Mouse (Mus musculus): ENCODE measurements around the gene Rapgef2.
"Not testable (repeated sequence)": the region's sequence is repeated elsewhere in the genome, so short reads cannot be mapped to it uniquely, and the experiment has no call there.

Rapgef2 gene

GRCm38 (mm10) chr3:79233478-79234415, 52.6 kb downstream of the Rapgef2 start:
- peak; percentile 45 for DNase-seq (ENCODE audit: low spot score)

- no peak for DNase-seq (ENCODE audit: low spot score)
Observed at GRCm38 (mm10) chr3:79230718-79231117, 55.6 kb downstream of the Rapgef2 start.

- no peak for DNase-seq (ENCODE audit: low spot score)
Observed at GRCm38 (mm10) chr3:79229546-79229945, 56.8 kb downstream of the Rapgef2 start.

GRCm38 (mm10) chr3:79228304-79228703, 58.0 kb downstream of the Rapgef2 start:
- no peak for DNase-seq (ENCODE audit: low spot score)

- no peak for DNase-seq (ENCODE audit: low spot score)
Observed at GRCm38 (mm10) chr3:79227356-79228088, 58.8 kb downstream of the Rapgef2 start.

GRCm38 (mm10) chr3:79226807-79227206, 59.5 kb downstream of the Rapgef2 start:
- DNase-seq (ENCODE audit: low spot score): not testable (repeated sequence)

- no peak for DNase-seq (ENCODE audit: low spot score)
Observed at GRCm38 (mm10) chr3:79225888-79226287, 60.4 kb downstream of the Rapgef2 start.

- DNase-seq (ENCODE audit: low spot score): no peak
Observed at GRCm38 (mm10) chr3:79224352-79224751, 62.0 kb downstream of the Rapgef2 start.

GRCm38 (mm10) chr3:79223281-79223680, 63.0 kb downstream of the Rapgef2 start:
- no peak for DNase-seq (ENCODE audit: low spot score)

- DNase-seq (ENCODE audit: low spot score): no peak
Observed at GRCm38 (mm10) chr3:79222192-79222960, 63.9 kb downstream of the Rapgef2 start.

GRCm38 (mm10) chr3:79221296-79222191, 64.8 kb downstream of the Rapgef2 start:
- DNase-seq (ENCODE audit: low spot score): peak; percentile 76

GRCm38 (mm10) chr3:79219144-79219930, 67.0 kb downstream of the Rapgef2 start:
- no peak for DNase-seq (ENCODE audit: low spot score)

- DNase-seq (ENCODE audit: low spot score): no peak
Observed at GRCm38 (mm10) chr3:79218566-79219051, 67.7 kb downstream of the Rapgef2 start.

GRCm38 (mm10) chr3:79210243-79210642, 76.1 kb downstream of the Rapgef2 start:
- no peak for DNase-seq (ENCODE audit: low spot score)

GRCm38 (mm10) chr3:79207216-79207615, 79.1 kb downstream of the Rapgef2 start:
- DNase-seq (ENCODE audit: low spot score): no peak

GRCm38 (mm10) chr3:79206524-79206923, 79.8 kb downstream of the Rapgef2 start:
- DNase-seq (ENCODE audit: low spot score): no peak

GRCm38 (mm10) chr3:79205981-79206380, 80.3 kb downstream of the Rapgef2 start:
- DNase-seq (ENCODE audit: low spot score): no peak

GRCm38 (mm10) chr3:79205112-79205511, 81.2 kb downstream of the Rapgef2 start:
- no peak for DNase-seq (ENCODE audit: low spot score)

- no peak for DNase-seq (ENCODE audit: low spot score)
Observed at GRCm38 (mm10) chr3:79204261-79204660, 82.1 kb downstream of the Rapgef2 start.

GRCm38 (mm10) chr3:79203821-79204220, 82.5 kb downstream of the Rapgef2 start:
- DNase-seq (ENCODE audit: low spot score): no peak

All from layer of hippocampus, adult 11-12 months (tissue).